Mouse (Mus musculus) embryo, embryonic 11.5 days (tissue): ENCODE measurements around the gene Fam13c.

Source experiments
- DNase-seq: peaks from one replicate; pipeline ENCODE4 v3.0.0-alpha.2; 2012; ENCODE audit warnings: low read depth, low spot score

Fam13c gene

GRCm38 (mm10) chr10:70599126-70599924, 159.0 kb downstream of the Fam13c start:
- peak; percentile 71 for DNase-seq

DNA sequence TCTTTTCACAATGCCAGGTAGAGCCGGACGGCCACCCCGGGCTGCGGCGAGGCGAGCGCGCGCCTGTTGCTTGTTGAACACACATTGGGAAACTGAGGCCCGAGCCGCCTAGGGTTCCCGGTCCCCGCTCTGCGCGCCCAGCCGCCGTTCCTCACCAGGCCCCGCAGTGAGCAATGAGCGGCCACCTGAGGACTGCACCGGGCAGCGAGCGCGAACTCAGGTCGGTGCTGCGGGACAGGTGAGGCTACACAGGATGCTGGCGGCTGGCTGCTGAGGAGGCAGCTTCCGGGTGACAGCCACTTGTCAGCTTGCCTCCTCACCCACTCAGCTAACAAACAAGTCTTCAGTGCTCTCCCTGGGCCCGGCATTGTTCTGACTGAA, 159.6 kb downstream of the Fam13c start:
- no peak for DNase-seq
